Mouse (Mus musculus): Measurements from ENCODE around the gene Sbno2. TPM values are rescaled to one million over a fixed set of nuclear protein-coding genes. Genes with fewer than 3 reads are reported as not detected.
A peak's percentile ranks its signal among the peaks of the same experiment; 100 is the strongest.

Gene Sbno2
- polyA plus RNA-seq, 1 experiment from 2014 or later = 16.1 TPM

GRCm38 (mm10) chr10:80070837-80071515, 34.4 kb downstream of the Sbno2 start:
- H3K27ac ChIP-seq (ENCODE audit: low read length) = peak overlapping the region; percentile 90
- ATAC-seq (ENCODE audit: low FRiP score, low TSS enrichment) = peak; percentile 88
- no peaks in the 10 kb centered on the region for H3K9me3 ChIP-seq (ENCODE audit: low read length)
- H3K27me3 ChIP-seq (ENCODE audit: insufficient read depth, low read length) = no peaks in the 10 kb centered on the region
- WGBS = 37% methylated on average over 9 of the region's 9 CpGs
- no peaks in the 10 kb centered on the region; the same call in 1 of the 2 replicates for H3K36me3 ChIP-seq (ENCODE audit: insufficient read depth, low read length)
- no peak overlapping the region for H3K4me3 ChIP-seq (ENCODE audit: low read length)
- H3K4me1 ChIP-seq (ENCODE audit: insufficient read depth, low read length) = peaks cover 33% of the 10 kb centered on the region
- peak overlapping the region; percentile 49 for H3K9ac ChIP-seq (replicated peaks; ENCODE audit: low read length)
- H3K4me2 ChIP-seq (replicated peaks; ENCODE audit: low read depth, low read length) = peak overlapping the region; percentile 12; the same call in 1 of the 2 replicates

- no peak overlapping the region for H3K27ac ChIP-seq (ENCODE audit: low read length)
- peaks cover 23% of the 10 kb centered on the region for H3K4me1 ChIP-seq (ENCODE audit: insufficient read depth, low read length)
Observed at GRCm38 (mm10) chr10:80069948-80070450, 35.4 kb downstream of the Sbno2 start.

GRCm38 (mm10) chr10:80069251-80069650, 36.1 kb downstream of the Sbno2 start:
- Histone ChIP-seq H3K27ac (ENCODE audit: low read length) (no peak overlapping the region), H3K9me3 (ENCODE audit: low read length) (no peaks in the 10 kb centered on the region), H3K9ac (replicated peaks; ENCODE audit: low read length) (no peak overlapping the region), H3K36me3 (ENCODE audit: insufficient read depth, low read length) (no peaks in the 10 kb centered on the region; the same call in 1 of the 2 replicates), H3K4me1 (ENCODE audit: insufficient read depth, low read length) (peaks cover 20% of the 10 kb centered on the region), H3K4me2 (replicated peaks; ENCODE audit: low read depth, low read length) (no peak overlapping the region), H3K27me3 (ENCODE audit: insufficient read depth, low read length) (no peaks in the 10 kb centered on the region), H3K4me3 (ENCODE audit: low read length) (no peak overlapping the region)
- 88% methylated on average over 6 of the region's 7 CpGs for WGBS
- no peak for ATAC-seq (ENCODE audit: low FRiP score, low TSS enrichment)

More at GRCm38 (mm10) chr10:80069948-80070450, 35.4 kb downstream of the Sbno2 start:
- no peak for ATAC-seq (ENCODE audit: low FRiP score, low TSS enrichment)
- H3K36me3 ChIP-seq (ENCODE audit: insufficient read depth, low read length) = no peaks in the 10 kb centered on the region; the same call in 1 of the 2 replicates
- H3K4me2 ChIP-seq (replicated peaks; ENCODE audit: low read depth, low read length) = no peak overlapping the region
- H3K9ac ChIP-seq (replicated peaks; ENCODE audit: low read length) = no peak overlapping the region
- no peaks in the 10 kb centered on the region for H3K27me3 ChIP-seq (ENCODE audit: insufficient read depth, low read length)
- H3K4me3 ChIP-seq (ENCODE audit: low read length) = no peak overlapping the region
- no peaks in the 10 kb centered on the region for H3K9me3 ChIP-seq (ENCODE audit: low read length)
- 91% methylated on average over 4 of the region's 4 CpGs for WGBS

GRCm38 (mm10) chr10:80063877-80064650, 41.3 kb downstream of the Sbno2 start:
- ATAC-seq (ENCODE audit: low FRiP score, low TSS enrichment) = no peak
- Histone ChIP-seq H3K4me2 (replicated peaks; ENCODE audit: low read depth, low read length) (no peak overlapping the region), H3K4me3 (ENCODE audit: low read length) (no peak overlapping the region), H3K4me1 (ENCODE audit: insufficient read depth, low read length) (0 out of 2 replicates have a peak, but pooled peaks cover 3% of the 10 kb centered on the region), H3K27me3 (ENCODE audit: insufficient read depth, low read length) (no peaks in the 10 kb centered on the region), H3K27ac (ENCODE audit: low read length) (no peak overlapping the region), H3K36me3 (ENCODE audit: insufficient read depth, low read length) (peaks cover 29% of the 10 kb centered on the region), H3K9me3 (ENCODE audit: low read length) (no peaks in the 10 kb centered on the region), H3K9ac (replicated peaks; ENCODE audit: low read length) (no peak overlapping the region)
- WGBS = 71% methylated on average over 23 of the region's 23 CpGs

- no peak overlapping the region for H3K4me2 ChIP-seq (replicated peaks; ENCODE audit: low read depth, low read length)
- H3K9ac ChIP-seq (replicated peaks; ENCODE audit: low read length) = no peak overlapping the region
- H3K9me3 ChIP-seq (ENCODE audit: low read length) = no peaks in the 10 kb centered on the region
- no peaks in the 10 kb centered on the region for H3K27me3 ChIP-seq (ENCODE audit: insufficient read depth, low read length)
- WGBS = 90% methylated on average over 5 of the region's 5 CpGs
- H3K4me3 ChIP-seq (ENCODE audit: low read length) = no peak overlapping the region
- H3K36me3 ChIP-seq (ENCODE audit: insufficient read depth, low read length) = peaks cover 37% of the 10 kb centered on the region
- H3K4me1 ChIP-seq (ENCODE audit: insufficient read depth, low read length) = 0 out of 2 replicates have a peak, but pooled peaks cover 3% of the 10 kb centered on the region
- ATAC-seq (ENCODE audit: low FRiP score, low TSS enrichment) = 0 out of 2 replicates have a peak, but pooled peaks have one; percentile 1
- H3K27ac ChIP-seq (ENCODE audit: low read length) = 0 out of 2 replicates have a peak overlapping the region, but pooled peaks have one; percentile 17
Observed at GRCm38 (mm10) chr10:80063104-80063503, 42.3 kb downstream of the Sbno2 start.

GRCm38 (mm10) chr10:80057683-80058326, 47.6 kb downstream of the Sbno2 start:
- ATAC-seq (ENCODE audit: low FRiP score, low TSS enrichment) = no peak
- H3K4me1 ChIP-seq (ENCODE audit: insufficient read depth, low read length) = peaks cover 18% of the 10 kb centered on the region
- H3K27me3 ChIP-seq (ENCODE audit: insufficient read depth, low read length) = no peaks in the 10 kb centered on the region
- no peak overlapping the region for H3K4me2 ChIP-seq (replicated peaks; ENCODE audit: low read depth, low read length)
- H3K27ac ChIP-seq (ENCODE audit: low read length) = no peak overlapping the region
- no peak overlapping the region for H3K4me3 ChIP-seq (ENCODE audit: low read length)
- no peak overlapping the region for H3K9ac ChIP-seq (replicated peaks; ENCODE audit: low read length)
- H3K9me3 ChIP-seq (ENCODE audit: low read length) = no peaks in the 10 kb centered on the region
- 82% methylated on average over 30 of the region's 30 CpGs for WGBS
- H3K36me3 ChIP-seq (ENCODE audit: insufficient read depth, low read length) = peaks cover 54% of the 10 kb centered on the region

GRCm38 (mm10) chr10:80056976-80057682, 48.2 kb downstream of the Sbno2 start:
- no peak overlapping the region for H3K27ac ChIP-seq (ENCODE audit: low read length)
- 0 out of 2 replicates have a peak overlapping the region, but pooled peaks have one; percentile 26 for H3K9ac ChIP-seq (replicated peaks; ENCODE audit: low read length)

GRCm38 (mm10) chr10:80056506-80056905, 48.9 kb downstream of the Sbno2 start:
- Histone ChIP-seq H3K4me3 (ENCODE audit: low read length) (no peak overlapping the region), H3K36me3 (ENCODE audit: insufficient read depth, low read length) (peaks cover 43% of the 10 kb centered on the region), H3K9me3 (ENCODE audit: low read length) (no peaks in the 10 kb centered on the region), H3K9ac (replicated peaks; ENCODE audit: low read length) (peak overlapping the region; percentile 38; the same call in 1 of the 2 replicates), H3K27ac (ENCODE audit: low read length) (no peak overlapping the region), H3K4me2 (replicated peaks; ENCODE audit: low read depth, low read length) (no peak overlapping the region), H3K27me3 (ENCODE audit: insufficient read depth, low read length) (no peaks in the 10 kb centered on the region), H3K4me1 (ENCODE audit: insufficient read depth, low read length) (peaks cover 30% of the 10 kb centered on the region)
- ATAC-seq (ENCODE audit: low FRiP score, low TSS enrichment) = no peak
- 86% methylated on average over 4 of the region's 4 CpGs for WGBS

More at GRCm38 (mm10) chr10:80056976-80057682, 48.2 kb downstream of the Sbno2 start:
- Histone ChIP-seq H3K36me3 (ENCODE audit: insufficient read depth, low read length) (peaks cover 47% of the 10 kb centered on the region), H3K4me3 (ENCODE audit: low read length) (no peak overlapping the region), H3K4me2 (replicated peaks; ENCODE audit: low read depth, low read length) (no peak overlapping the region), H3K4me1 (ENCODE audit: insufficient read depth, low read length) (peaks cover 24% of the 10 kb centered on the region), H3K27me3 (ENCODE audit: insufficient read depth, low read length) (no peaks in the 10 kb centered on the region), H3K9me3 (ENCODE audit: low read length) (no peaks in the 10 kb centered on the region)
- WGBS = 90% methylated on average over 27 of the region's 27 CpGs
- no peak for ATAC-seq (ENCODE audit: low FRiP score, low TSS enrichment)

- 81% methylated on average over 9 of the region's 10 CpGs for WGBS
- no peak overlapping the region for H3K27ac ChIP-seq (ENCODE audit: low read length)
- H3K4me1 ChIP-seq (ENCODE audit: insufficient read depth, low read length) = peaks cover 36% of the 10 kb centered on the region
- H3K27me3 ChIP-seq (ENCODE audit: insufficient read depth, low read length) = no peaks in the 10 kb centered on the region
- no peak for ATAC-seq (ENCODE audit: low FRiP score, low TSS enrichment)
- H3K4me2 ChIP-seq (replicated peaks; ENCODE audit: low read depth, low read length) = no peak overlapping the region
- H3K4me3 ChIP-seq (ENCODE audit: low read length) = no peak overlapping the region
- H3K9ac ChIP-seq (replicated peaks; ENCODE audit: low read length) = no peak overlapping the region
- H3K9me3 ChIP-seq (ENCODE audit: low read length) = no peaks in the 10 kb centered on the region
- H3K36me3 ChIP-seq (ENCODE audit: insufficient read depth, low read length) = peaks cover 43% of the 10 kb centered on the region
Observed at GRCm38 (mm10) chr10:80055891-80056290, 49.5 kb downstream of the Sbno2 start.

Measured in kidney, embryonic 16.5 days (tissue).